Mouse (Mus musculus) E14TG2a.4 (cell line): ENCODE measurements around the gene Pip5kl1.

Experiments used
- CTCF ChIP-seq: conservative IDR thresholded peaks from 2 replicates; pipeline ENCODE4 v1.5.1; 2014; ENCODE audit warnings: low read length
- NANOG ChIP-seq: IDR thresholded peaks from 2 replicates; pipeline ENCODE4 v1.6.1; 2014; ENCODE audit warnings: borderline replicate concordance, low read length, mixed read lengths
- POU5F1 ChIP-seq: IDR thresholded peaks from 2 replicates; pipeline ENCODE4 v1.6.1; 2014; ENCODE audit warnings: low read length, borderline replicate concordance

GRCm38 (mm10) chr2:32604631-32605030 lies 30.0 kb downstream of the Pip5kl1 start:
- TF ChIP-seq CTCF = no peak
- TF ChIP-seq POU5F1 = no peak
- no peak for TF ChIP-seq NANOG
